Mouse (Mus musculus) lung, embryonic 14.5 days (tissue): Measurements from ENCODE around the gene G430095P16Rik. TPM values are rescaled to one million over a fixed set of nuclear protein-coding genes. Genes with fewer than 3 reads are reported as not detected.

ENCODE experiments used
- ATAC-seq: fragments of 200-750 bp; cut with Nextera tagmentation; 2 replicates; pipeline ENCODE4 v1.8.0; 2017; ENCODE audit warnings: mild to moderate bottlenecking, moderate TSS enrichment, moderate library complexity; ENCODE audit not compliant: insufficient read depth
- DNase-seq: peaks from one replicate; pipeline ENCODE4 v3.0.0-alpha.2; 2015
- H3K27ac ChIP-seq: fragments of 300-500 bp; sonication (generic); 2 replicates; pipeline ENCODE4 v1.5.1; 2014; ENCODE audit warnings: low read depth, mild to moderate bottlenecking, moderate library complexity
- H3K27me3 ChIP-seq: fragments of 300-500 bp; sonication (generic); 2 replicates; pipeline ENCODE4 v1.6.1; 2014; ENCODE audit warnings: low read length, control low read depth; ENCODE audit not compliant: insufficient read depth
- H3K36me3 ChIP-seq: fragments of 300-500 bp; sonication (generic); 2 replicates; pipeline ENCODE4 v1.6.1; 2014; ENCODE audit warnings: control low read depth; ENCODE audit not compliant: insufficient read depth
- H3K4me1 ChIP-seq: fragments of 300-500 bp; sonication (generic); 2 replicates; pipeline ENCODE4 v1.6.1; 2014; ENCODE audit warnings: antibody characterized with exemption, control low read depth; ENCODE audit not compliant: insufficient read depth
- H3K4me2 ChIP-seq: fragments of 300-500 bp; sonication (generic); 2 replicates; pipeline ENCODE4 v1.6.1; 2014; ENCODE audit warnings: mild to moderate bottlenecking
- H3K4me3 ChIP-seq: fragments of 300-500 bp; sonication (generic); 2 replicates; pipeline ENCODE4 v1.5.1; 2014; ENCODE audit warnings: low read depth, low read length
- H3K9ac ChIP-seq: fragments of 300-500 bp; sonication (generic); 2 replicates; pipeline ENCODE4 v1.6.1; 2014
- H3K9me3 ChIP-seq: fragments of 300-500 bp; sonication (generic); 2 replicates; pipeline ENCODE4 v1.6.1; 2016; ENCODE audit warnings: low read depth, low read length, control low read depth
- CTCF ChIP-seq: IDR thresholded peaks from 2 replicates; pipeline ENCODE4 v1.5.1; 2016; ENCODE audit warnings: antibody characterized with exemption, low read depth
- WGBS: fragments of 180-500 bp; shearing (Covaris S2); extraction: QIAGEN DNeasy Blood & Tissue Kit; methylation state at CpG from one replicate; pipeline ENCODE4 v1.1.7; 2014; 5-methylcytosine and 5-hydroxymethylcytosine counted together
- polyA plus RNA-seq: library from polyadenylated mRNA; unstranded; fragments of >200 nt; fragmentation: Nextera tagmentation; extraction: Ambion mirVana; gene quantifications from 2 replicates; pipeline ENCODE4 v1.2.1, GENCODE M21; 2014

G430095P16Rik gene
- polyA plus RNA-seq, 1 experiment from 2014 or later, result 2.8 TPM

DNA sequence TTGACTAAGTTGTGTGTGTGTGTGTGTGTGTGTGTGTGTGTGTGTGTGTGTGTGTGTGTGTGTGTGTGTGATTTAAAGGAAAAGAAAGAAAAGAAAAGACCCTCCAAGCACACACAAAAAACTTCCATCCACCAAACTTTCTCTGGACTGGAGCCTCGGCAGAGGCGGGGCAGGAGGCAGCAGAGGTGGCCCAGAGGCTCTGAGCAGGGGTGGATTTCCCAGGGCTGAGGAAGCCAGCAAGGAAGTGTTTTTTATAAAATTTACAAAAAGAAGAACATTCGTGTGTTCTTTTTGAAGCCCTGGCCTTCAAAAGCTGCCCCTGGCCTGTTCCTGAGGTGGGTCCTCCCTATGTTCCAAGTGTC, 10.1 kb upstream of the G430095P16Rik start:
- H3K4me3 ChIP-seq, result no peak overlapping the region
- H3K27me3 ChIP-seq, result peaks cover 11% of the 10 kb centered on the region
- peaks cover 48% of the 10 kb centered on the region for H3K36me3 ChIP-seq
- WGBS, result 6% methylated on average over 3 of the region's 3 CpGs
- TF ChIP-seq CTCF, result no peak
- DNase-seq (no peak), ATAC-seq (peak; percentile 55)
- peak overlapping the region; percentile 30; the same call in 1 of the 2 replicates for H3K9ac ChIP-seq
- peak overlapping the region; percentile 95 for H3K27ac ChIP-seq
- H3K4me2 ChIP-seq, result peak overlapping the region; percentile 52
- H3K9me3 ChIP-seq, result no peaks in the 10 kb centered on the region
- H3K4me1 ChIP-seq, result peaks cover 41% of the 10 kb centered on the region

DNA sequence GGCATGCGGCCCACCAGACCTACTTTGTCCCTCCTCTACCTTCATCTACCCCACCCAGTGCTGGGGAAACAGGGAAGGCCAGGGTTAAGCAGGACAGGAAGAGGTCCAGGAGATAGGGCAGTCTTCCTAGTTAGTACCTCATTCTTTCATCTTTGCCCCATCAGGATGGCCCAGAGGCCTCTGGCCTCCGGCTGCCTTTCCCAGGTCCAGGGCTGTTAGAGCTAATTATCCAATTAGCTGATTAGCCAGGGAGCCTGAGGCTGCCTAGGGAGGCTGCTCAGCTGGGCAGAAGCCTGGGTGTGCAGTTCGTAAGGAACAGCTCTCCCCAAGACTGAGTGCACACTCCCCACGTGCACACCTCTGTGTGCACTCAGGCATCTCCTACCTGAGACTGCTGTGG, 9.4 kb upstream of the G430095P16Rik start:
- 0 out of 2 replicates have a peak, but pooled peaks cover 6% of the 10 kb centered on the region for H3K27me3 ChIP-seq
- no peak overlapping the region for H3K4me3 ChIP-seq
- peaks cover 36% of the 10 kb centered on the region for H3K4me1 ChIP-seq
- H3K27ac ChIP-seq, result peak overlapping the region; percentile 95
- H3K9ac ChIP-seq, result peak overlapping the region; percentile 30; the same call in 1 of the 2 replicates
- peaks cover 46% of the 10 kb centered on the region for H3K36me3 ChIP-seq
- ATAC-seq (no peak), DNase-seq (no peak)
- TF ChIP-seq CTCF, result no peak
- no peak overlapping the region for H3K4me2 ChIP-seq
- H3K9me3 ChIP-seq, result no peaks in the 10 kb centered on the region
- WGBS, result 49% methylated on average over 4 of the region's 4 CpGs

DNA sequence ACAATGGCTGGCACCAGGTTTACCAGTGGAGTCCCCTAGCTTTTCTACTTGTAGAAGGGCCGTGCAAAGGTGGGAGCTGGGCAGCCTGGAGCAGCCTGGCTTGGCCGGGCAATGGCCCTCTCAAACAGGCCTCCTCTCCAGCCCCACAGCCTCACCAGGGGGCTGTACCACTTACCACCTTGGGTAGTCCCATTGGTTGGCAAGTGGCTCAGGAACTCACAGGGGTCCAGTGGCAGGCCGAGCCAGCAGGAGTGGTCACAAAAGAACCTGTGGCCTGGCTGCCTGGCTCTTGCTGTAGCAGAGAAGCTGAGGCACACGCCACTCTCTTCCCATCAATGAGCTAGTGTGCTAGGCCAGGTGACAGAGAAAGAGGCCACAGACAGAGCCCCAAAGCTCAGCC, 8.6 kb upstream of the G430095P16Rik start:
- H3K27me3 ChIP-seq, result 0 out of 2 replicates have a peak, but pooled peaks cover 6% of the 10 kb centered on the region
- H3K27ac ChIP-seq, result peak overlapping the region; percentile 95
- no peak for ATAC-seq
- TF ChIP-seq CTCF, result no peak
- H3K4me3 ChIP-seq, result no peak overlapping the region
- no peak overlapping the region for H3K9ac ChIP-seq
- H3K9me3 ChIP-seq, result no peaks in the 10 kb centered on the region
- WGBS, result 63% methylated on average over 4 of the region's 4 CpGs
- no peak overlapping the region for H3K4me2 ChIP-seq
- H3K4me1 ChIP-seq, result peaks cover 31% of the 10 kb centered on the region
- peaks cover 49% of the 10 kb centered on the region for H3K36me3 ChIP-seq
- no peak for DNase-seq

DNA sequence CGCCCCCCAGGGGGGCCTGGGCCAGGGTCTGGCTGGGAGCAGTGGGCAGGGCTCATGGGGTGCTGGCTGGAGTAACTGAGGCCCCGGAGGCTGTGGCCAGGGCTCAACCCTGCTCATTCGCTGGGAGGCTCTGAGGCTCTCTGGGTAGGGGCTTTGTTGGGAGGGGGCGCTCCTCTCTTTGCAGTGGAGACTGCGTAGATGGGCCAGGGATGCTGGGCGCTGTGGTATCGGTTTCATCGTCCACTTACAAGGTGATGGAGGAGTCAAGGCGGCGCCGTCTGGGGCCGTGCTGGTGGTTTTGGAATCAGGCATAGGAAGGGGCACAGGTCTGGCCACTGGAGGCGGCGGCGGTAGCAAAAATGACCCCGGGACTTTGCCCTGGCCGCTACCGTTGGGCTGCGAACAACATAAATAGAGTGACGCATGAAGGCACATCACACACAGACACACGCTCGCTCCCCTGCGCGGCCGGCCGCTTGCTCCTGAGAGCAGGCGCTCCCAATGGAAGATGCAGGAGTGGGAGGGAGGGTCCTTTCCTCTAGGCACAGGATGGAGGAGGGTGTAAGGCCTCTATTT, 6.8 kb upstream of the G430095P16Rik start:
- 0 out of 2 replicates have a peak, but pooled peaks cover 6% of the 10 kb centered on the region for H3K27me3 ChIP-seq
- H3K4me1 ChIP-seq, result peaks cover 28% of the 10 kb centered on the region
- no peak overlapping the region; the same call in 1 of the 2 replicates for H3K27ac ChIP-seq
- no peaks in the 10 kb centered on the region for H3K9me3 ChIP-seq
- ATAC-seq, result no peak
- peaks cover 63% of the 10 kb centered on the region for H3K36me3 ChIP-seq
- WGBS, result 22% methylated on average over 27 of the region's 27 CpGs
- no peak overlapping the region for H3K4me2 ChIP-seq
- H3K9ac ChIP-seq, result no peak overlapping the region
- TF ChIP-seq CTCF, result no peak
- no peak overlapping the region for H3K4me3 ChIP-seq
- DNase-seq, result no peak

DNA sequence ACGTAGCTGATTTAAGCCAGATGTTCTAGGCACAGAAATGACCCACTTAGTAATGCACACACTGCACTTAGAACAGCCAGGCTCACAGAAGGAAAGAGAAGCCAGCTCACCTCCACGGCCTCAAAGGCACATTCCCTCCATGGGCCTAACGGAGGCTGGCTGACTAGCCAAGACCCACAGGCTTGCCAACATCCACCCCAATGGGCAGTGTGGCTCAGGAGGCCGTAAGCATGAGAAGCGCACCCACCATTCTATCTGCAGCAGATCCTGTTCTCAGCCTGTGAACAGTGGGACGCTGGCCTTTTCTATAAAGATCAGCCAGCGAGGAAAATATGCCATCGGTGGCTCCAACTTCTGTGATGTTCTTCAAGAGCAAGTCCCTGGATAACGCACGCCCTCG, 6.0 kb upstream of the G430095P16Rik start:
- H3K4me2 ChIP-seq, result no peak overlapping the region
- H3K9ac ChIP-seq, result no peak overlapping the region
- H3K4me3 ChIP-seq, result no peak overlapping the region
- DNase-seq, result no peak
- H3K27ac ChIP-seq, result no peak overlapping the region; the same call in 1 of the 2 replicates
- TF ChIP-seq CTCF, result no peak
- no peak for ATAC-seq
- H3K4me1 ChIP-seq, result peaks cover 23% of the 10 kb centered on the region
- peaks cover 68% of the 10 kb centered on the region for H3K36me3 ChIP-seq
- no peaks in the 10 kb centered on the region for H3K9me3 ChIP-seq
- 0 out of 2 replicates have a peak, but pooled peaks cover 6% of the 10 kb centered on the region for H3K27me3 ChIP-seq
- WGBS, result 89% methylated on average over 11 of the region's 11 CpGs

DNA sequence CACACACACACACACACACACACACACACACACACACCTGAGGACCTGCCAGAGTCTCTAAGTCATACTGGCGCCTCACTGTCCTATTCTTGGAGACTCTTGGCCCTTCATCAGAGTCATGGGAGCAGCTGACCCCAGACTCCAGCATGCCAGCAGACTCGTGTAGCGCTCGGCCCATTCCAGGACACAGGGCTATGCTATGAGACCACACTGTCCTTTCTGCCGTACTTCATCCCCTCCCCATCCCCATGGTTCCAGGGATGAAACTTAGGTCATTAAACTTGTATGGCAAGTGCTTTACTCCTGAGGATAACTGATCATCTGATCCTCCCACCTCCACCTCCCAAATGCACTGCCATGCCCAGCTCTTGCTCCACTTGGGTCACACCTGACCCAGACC, 4.3 kb upstream of the G430095P16Rik start:
- WGBS, result 84% methylated on average over 5 of the region's 5 CpGs
- Histone ChIP-seq H3K27ac (no peak overlapping the region), H3K27me3 (0 out of 2 replicates have a peak, but pooled peaks cover 6% of the 10 kb centered on the region), H3K9me3 (no peaks in the 10 kb centered on the region), H3K36me3 (peaks cover 77% of the 10 kb centered on the region), H3K9ac (no peak overlapping the region), H3K4me2 (no peak overlapping the region), H3K4me3 (no peak overlapping the region), H3K4me1 (peaks cover 28% of the 10 kb centered on the region)
- ATAC-seq (no peak), DNase-seq (no peak)
- TF ChIP-seq CTCF, result no peak

DNA sequence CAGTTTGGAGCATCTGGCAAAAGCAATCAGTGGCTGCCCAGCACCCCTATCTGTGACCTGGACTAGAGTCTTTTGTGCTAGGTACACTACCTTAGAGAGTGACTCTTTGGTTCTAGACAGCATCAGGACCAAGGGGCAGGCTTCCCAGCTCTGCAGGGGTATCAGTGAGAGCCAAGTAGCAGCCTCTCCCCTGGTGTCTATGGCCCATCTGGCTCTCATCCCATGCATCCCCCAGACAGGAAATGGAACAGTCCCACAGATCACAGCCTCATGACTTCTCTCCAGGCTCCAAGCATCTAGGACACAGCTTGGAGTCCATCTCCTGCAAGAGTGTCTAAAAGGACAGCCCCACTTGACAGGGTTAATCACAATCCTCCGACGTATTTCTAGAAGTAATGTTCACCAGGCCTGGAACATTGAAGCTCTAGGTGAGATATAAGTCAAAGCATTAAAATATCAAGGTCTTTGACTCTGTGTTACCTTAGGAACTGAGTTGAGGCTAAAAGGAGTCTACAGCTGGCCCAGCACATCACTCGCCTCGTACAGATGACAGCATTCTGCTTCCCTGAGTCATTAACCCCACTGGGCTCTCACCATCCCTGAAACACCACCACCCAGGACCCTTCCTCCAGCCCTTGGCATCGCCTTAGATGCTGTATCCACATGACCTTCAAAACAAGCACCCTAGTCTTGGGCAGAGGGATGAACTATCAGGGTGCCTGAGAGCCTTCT, 3.7 kb upstream of the G430095P16Rik start:
- peak; percentile 37 for DNase-seq
- WGBS, result 67% methylated on average over 5 of the region's 5 CpGs
- TF ChIP-seq CTCF, result no peak
- Histone ChIP-seq H3K9ac (no peak overlapping the region), H3K4me3 (no peak overlapping the region), H3K27ac (no peak overlapping the region), H3K9me3 (no peaks in the 10 kb centered on the region), H3K27me3 (0 out of 2 replicates have a peak, but pooled peaks cover 6% of the 10 kb centered on the region), H3K4me2 (no peak overlapping the region), H3K36me3 (peaks cover 78% of the 10 kb centered on the region), H3K4me1 (peaks cover 28% of the 10 kb centered on the region)
- no peak for ATAC-seq
